Mouse (Mus musculus) limb, embryonic 14.5 days (tissue): Measurements from ENCODE around the gene Gm884. TPM values are rescaled to one million over a fixed set of nuclear protein-coding genes. Genes with fewer than 3 reads are reported as not detected.
"Not testable (repeated sequence)": the region's sequence is repeated elsewhere in the genome, so short reads cannot be mapped to it uniquely, and the experiment has no call there.

Experiments
- ATAC-seq: fragments of 200-750 bp; cut with Nextera tagmentation; 2 replicates; pipeline ENCODE4 v1.8.0; 2017; ENCODE audit warnings: low read depth, moderate number of reproducible peaks, moderate TSS enrichment; ENCODE audit not compliant: low FRiP score
- DNase-seq: peaks from one replicate; pipeline ENCODE4 v3.0.0-alpha.2; 2015; ENCODE audit warnings: low spot score
- H3K27ac ChIP-seq: fragments of 300-500 bp; sonication (generic); replicated peaks from 2 replicates; pipeline ENCODE4 v1.5.1; 2014; ENCODE audit warnings: low read depth, mild to moderate bottlenecking, low read length, moderate library complexity, mixed read lengths
- H3K27me3 ChIP-seq: fragments of 300-500 bp; sonication (generic); 2 replicates; pipeline ENCODE4 v1.6.1; 2014; ENCODE audit warnings: low read length, mixed read lengths; ENCODE audit not compliant: control insufficient read depth, insufficient read depth
- H3K36me3 ChIP-seq: fragments of 300-500 bp; sonication (generic); 2 replicates; pipeline ENCODE4 v1.6.1; 2014; ENCODE audit warnings: mild to moderate bottlenecking, low read length, moderate library complexity, mixed read lengths; ENCODE audit not compliant: control insufficient read depth, insufficient read depth
- H3K4me1 ChIP-seq: fragments of 300-500 bp; sonication (generic); 2 replicates; pipeline ENCODE4 v1.6.1; 2014; ENCODE audit warnings: antibody characterized with exemption, low read length, mixed read lengths; ENCODE audit not compliant: control insufficient read depth, insufficient read depth
- H3K4me2 ChIP-seq: fragments of 300-500 bp; sonication (generic); replicated peaks from 2 replicates; pipeline ENCODE4 v1.6.1; 2014; ENCODE audit warnings: low read depth, mild to moderate bottlenecking, low read length, moderate library complexity; ENCODE audit not compliant: severe bottlenecking
- H3K4me3 ChIP-seq: fragments of 300-500 bp; sonication (generic); replicated peaks from 2 replicates; pipeline ENCODE4 v1.5.1; 2014; ENCODE audit warnings: low read length
- H3K9ac ChIP-seq: fragments of 300-500 bp; sonication (generic); 2 replicates; pipeline ENCODE4 v1.6.1; 2014; ENCODE audit warnings: mild to moderate bottlenecking, low read depth, low read length, moderate library complexity; ENCODE audit not compliant: severe bottlenecking
- H3K9me3 ChIP-seq: fragments of 300-500 bp; sonication (generic); 2 replicates; pipeline ENCODE4 v1.6.1; 2016; ENCODE audit warnings: low read length; ENCODE audit not compliant: control insufficient read depth
- POLR2A ChIP-seq: fragments of 200-500 bp; IDR thresholded peaks from 2 replicates; pipeline ENCODE4 v1.8.0; 2012; ENCODE audit warnings: inconsistent platforms, mild to moderate bottlenecking, moderate library complexity, borderline replicate concordance; ENCODE audit not compliant: insufficient read depth, insufficient read length; ENCODE audit errors: extremely low read depth
- WGBS: fragments of 180-500 bp; shearing (Covaris S2); extraction: QIAGEN DNeasy Blood & Tissue Kit; methylation state at CpG from one replicate; pipeline ENCODE4 v1.1.7; 2014; 5-methylcytosine and 5-hydroxymethylcytosine counted together
- polyA plus RNA-seq, 2 experiments: library from polyadenylated mRNA; depleted of rRNA in 1 of 2; stranded (reverse) in 1 of 2; unstranded in 1 of 2; fragments of >200 nt; fragmentation: Nextera tagmentation in 1 of 2; extraction: Ambion mirVana in 1 of 2; gene quantifications; 2 replicates each; pipeline versions ENCODE4 v1.2.1 to v1.2.3; 2012 to 2014

Gene Gm884
- polyA plus RNA-seq, 2 experiments, result not detected

GRCm38 (mm10) chr11:103578339-103578738 lies 42.6 kb downstream of the Gm884 start:
- Histone ChIP-seq H3K4me2 (no peak overlapping the region), H3K27ac (no peak overlapping the region), H3K36me3 (no peaks in the 10 kb centered on the region), H3K4me3 (no peak overlapping the region), H3K9me3 (peaks cover 7% of the 10 kb centered on the region; the same call in 1 of the 2 replicates), H3K27me3 (no peaks in the 10 kb centered on the region), H3K4me1 (no peaks in the 10 kb centered on the region), H3K9ac (no peak overlapping the region)
- no peak for DNase-seq
- no peak for ATAC-seq
- 87% methylated on average over 11 of the region's 11 CpGs for WGBS
- no peak for TF ChIP-seq POLR2A

GRCm38 (mm10) chr11:103556021-103556420 lies 64.9 kb downstream of the Gm884 start:
- Histone ChIP-seq H3K4me1 (no peaks in the 10 kb centered on the region), H3K4me2 (no peak overlapping the region), H3K9ac (no peak overlapping the region), H3K27ac (no peak overlapping the region), H3K36me3 (no peaks in the 10 kb centered on the region), H3K4me3 (no peak overlapping the region), H3K9me3 (no peaks in the 10 kb centered on the region), H3K27me3 (no peaks in the 10 kb centered on the region)
- ATAC-seq, result no peak
- 72% methylated on average over 2 of the region's 2 CpGs for WGBS
- DNase-seq, result peak; percentile 49
- no peak for TF ChIP-seq POLR2A

GRCm38 (mm10) chr11:103534973-103535372 lies 86.0 kb downstream of the Gm884 start:
- 37% methylated on average over 1 of the region's 1 CpGs for WGBS
- DNase-seq, H3K27ac ChIP-seq, H3K9ac ChIP-seq, H3K9me3 ChIP-seq, ATAC-seq, H3K36me3 ChIP-seq, H3K4me1 ChIP-seq, H3K4me3 ChIP-seq, H3K4me2 ChIP-seq, H3K27me3 ChIP-seq: not testable (repeated sequence)

DNA sequence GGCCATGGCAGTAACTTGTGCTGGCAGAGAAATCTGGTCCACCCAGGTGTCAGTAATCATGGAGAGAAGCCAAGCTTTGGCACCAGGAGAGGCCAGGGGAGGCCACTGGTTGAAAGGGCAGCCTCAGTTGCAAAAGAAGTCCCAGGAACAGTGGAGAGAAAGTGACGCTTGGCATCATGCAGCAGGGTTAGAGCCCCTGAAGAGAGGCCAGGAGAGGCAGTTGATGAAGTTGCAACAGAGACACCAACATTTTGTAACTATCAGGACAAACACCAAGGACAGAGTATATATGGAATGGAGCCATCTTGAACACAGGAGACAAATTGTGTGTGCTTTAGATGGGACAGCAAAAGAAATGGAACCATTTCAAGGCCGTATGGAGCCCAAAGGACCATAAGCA lies 108.8 kb downstream of the Gm884 start:
- DNase-seq (no peak), ATAC-seq (no peak)
- Histone ChIP-seq H3K9ac (no peak overlapping the region), H3K27me3 (no peaks in the 10 kb centered on the region), H3K4me1 (no peaks in the 10 kb centered on the region), H3K4me3 (no peak overlapping the region), H3K4me2 (no peak overlapping the region), H3K27ac (no peak overlapping the region), H3K9me3 (no peaks in the 10 kb centered on the region), H3K36me3 (no peaks in the 10 kb centered on the region)
- no peak for TF ChIP-seq POLR2A
- 72% methylated on average over 2 of the region's 2 CpGs for WGBS

GRCm38 (mm10) chr11:103504497-103504896 lies 116.4 kb downstream of the Gm884 start, which contains the start of gene Lrrc37a:
TSS of gene Lrrc37a (minus strand) at chr11:103504597.
- H3K36me3 ChIP-seq, result no peaks in the 10 kb centered on the region
- no peak within 1 kb of the TSS for H3K9ac ChIP-seq
- no peak within 1 kb of the TSS for H3K4me2 ChIP-seq
- no peak for TF ChIP-seq POLR2A
- no peak for DNase-seq
- H3K4me1 ChIP-seq, result no peaks in the 10 kb centered on the region
- no peak for ATAC-seq
- 91% methylated on average over 12 of the region's 12 CpGs for WGBS
- no peaks in the 10 kb centered on the region for H3K27me3 ChIP-seq
- H3K4me3 ChIP-seq, result no peak within 1 kb of the TSS
- no peaks in the 10 kb centered on the region for H3K9me3 ChIP-seq
- no peak within 1 kb of the TSS for H3K27ac ChIP-seq

Other genes starting within 250 kb of the Gm884 start
- 11.8 and 13.9 TPM in 2 replicates for gene Plekhm1, start 208.5 kb downstream of the Gm884 start, polyA plus RNA-seq (2012; rRNA removed)
- gene Plekhm1, start 208.5 kb downstream of the Gm884 start, polyA plus RNA-seq (2014; fragmentation: Nextera tagmentation; extraction: Ambion mirVana), result 9.6 and 10.7 TPM in 2 replicates
- not detected in 2 replicates for gene Lrrc37a, start 116.5 kb downstream of the Gm884 start, polyA plus RNA-seq (2012; rRNA removed)
- gene Lrrc37a, start 116.5 kb downstream of the Gm884 start, polyA plus RNA-seq (2014; fragmentation: Nextera tagmentation; extraction: Ambion mirVana), result not detected in 2 replicates
- gene Lyzl6, start 17.8 kb upstream of the Gm884 start, polyA plus RNA-seq (2012; rRNA removed), result not detected in 2 replicates
- gene Lyzl6, start 17.8 kb upstream of the Gm884 start, polyA plus RNA-seq (2014; fragmentation: Nextera tagmentation; extraction: Ambion mirVana), result not detected in 2 replicates
- 0.11 and 0.20 TPM in 2 replicates for gene Rprml, start 28.4 kb upstream of the Gm884 start, polyA plus RNA-seq (2012; rRNA removed)
- gene Rprml, start 28.4 kb upstream of the Gm884 start, polyA plus RNA-seq (2014; fragmentation: Nextera tagmentation; extraction: Ambion mirVana), result not detected in 2 replicates
- gene Gosr2, start 76.8 kb upstream of the Gm884 start, polyA plus RNA-seq (2012; rRNA removed), result 104 and 111 TPM in 2 replicates
- gene Gosr2, start 76.8 kb upstream of the Gm884 start, polyA plus RNA-seq (2014; fragmentation: Nextera tagmentation; extraction: Ambion mirVana), result 106 and 107 TPM in 2 replicates
- gene Wnt9b, start 128.7 kb upstream of the Gm884 start, polyA plus RNA-seq (2012; rRNA removed), result 0.62 and 0.63 TPM in 2 replicates
- 0.47 and 0.80 TPM in 2 replicates for gene Wnt9b, start 128.7 kb upstream of the Gm884 start, polyA plus RNA-seq (2014; fragmentation: Nextera tagmentation; extraction: Ambion mirVana)
- 11.9 and 12.9 TPM in 2 replicates for gene Wnt3, start 153.0 kb upstream of the Gm884 start, polyA plus RNA-seq (2012; rRNA removed)
- gene Wnt3, start 153.0 kb upstream of the Gm884 start, polyA plus RNA-seq (2014; fragmentation: Nextera tagmentation; extraction: Ambion mirVana), result 19.1 and 20.7 TPM in 2 replicates